Mouse (Mus musculus) fibroblast of lung, adult 2 months (primary cell): ENCODE measurements around the gene Tm7sf3.
A peak's percentile ranks its signal among the peaks of the same experiment; 100 is the strongest.

Source experiments
- DNase-seq: peaks from one replicate; pipeline ENCODE4 v3.0.0-alpha.2; 2011; ENCODE audit warnings: low read depth

Gene Tm7sf3

DNA sequence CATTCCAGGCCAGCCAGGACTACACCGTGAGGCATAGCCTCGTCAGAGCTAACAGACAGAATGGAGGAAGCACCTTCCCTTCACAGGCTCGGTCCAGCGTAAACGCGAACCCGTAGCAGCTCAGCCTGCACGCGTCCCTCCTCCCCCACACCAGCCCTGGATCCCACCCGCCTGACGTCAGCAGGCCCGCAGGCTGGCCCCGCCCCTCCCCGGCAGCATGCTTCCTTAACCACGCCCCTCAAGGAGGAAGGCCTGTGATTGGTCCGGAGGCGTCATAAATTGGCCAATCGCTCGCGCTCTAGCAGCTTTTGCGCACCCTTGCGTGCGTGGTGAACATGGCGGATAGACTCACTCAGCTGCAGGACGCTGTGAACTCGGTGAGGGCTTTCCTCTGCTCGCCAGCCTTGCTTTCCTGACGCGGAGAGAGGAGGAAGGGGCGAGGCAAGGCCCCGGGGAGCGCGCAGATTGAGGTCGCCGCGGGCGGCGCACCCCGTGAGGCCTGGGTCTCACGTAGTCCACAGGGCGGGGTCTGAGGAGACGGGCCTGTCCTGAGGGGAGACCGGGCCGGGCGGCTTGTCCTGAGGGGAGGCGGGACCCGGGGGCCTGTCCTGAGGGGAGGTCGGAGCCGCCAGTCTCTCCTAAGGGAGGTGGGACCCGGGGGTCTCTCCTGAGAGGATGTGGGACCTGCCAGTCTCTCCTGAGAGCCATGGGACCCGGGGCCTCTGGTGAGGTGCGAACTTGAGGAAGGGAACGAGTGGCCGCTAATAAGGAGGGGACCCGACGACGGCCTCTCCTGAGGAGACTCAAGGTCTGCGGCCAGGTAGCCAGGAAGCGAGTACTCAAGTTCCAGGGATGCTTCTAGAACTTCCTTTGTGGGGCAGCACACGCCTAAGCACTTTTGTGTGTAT, at the start of gene Tm7sf3, which contains the start of gene Med21:
TSS of gene Tm7sf3 (minus strand) at position 549 of the 908 bp plus-strand sequence.
TSS of gene Med21 (plus strand) at position 272 of the 908 bp plus-strand sequence.
- peak; percentile 94 for DNase-seq

DNA sequence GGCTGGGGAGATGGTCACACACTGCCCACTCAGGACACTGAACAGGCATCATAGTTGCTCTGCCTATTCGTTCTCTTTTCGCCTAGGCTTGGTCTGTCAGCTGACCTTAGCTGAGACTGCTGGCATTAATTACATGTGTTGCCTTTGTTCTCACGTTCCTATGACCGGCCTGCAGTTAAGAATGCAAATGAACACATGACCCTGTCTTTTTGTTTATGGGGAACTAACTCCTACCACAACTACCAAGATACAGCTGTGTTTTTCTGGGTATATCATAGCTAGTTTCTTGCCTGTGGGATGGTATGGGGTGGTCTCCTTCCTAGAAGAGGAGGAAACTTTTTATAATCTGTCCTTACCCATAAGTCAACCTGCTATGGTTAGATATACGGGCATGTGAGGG, 46.2 kb upstream of the Tm7sf3 start:
- DNase-seq = no peak

DNA sequence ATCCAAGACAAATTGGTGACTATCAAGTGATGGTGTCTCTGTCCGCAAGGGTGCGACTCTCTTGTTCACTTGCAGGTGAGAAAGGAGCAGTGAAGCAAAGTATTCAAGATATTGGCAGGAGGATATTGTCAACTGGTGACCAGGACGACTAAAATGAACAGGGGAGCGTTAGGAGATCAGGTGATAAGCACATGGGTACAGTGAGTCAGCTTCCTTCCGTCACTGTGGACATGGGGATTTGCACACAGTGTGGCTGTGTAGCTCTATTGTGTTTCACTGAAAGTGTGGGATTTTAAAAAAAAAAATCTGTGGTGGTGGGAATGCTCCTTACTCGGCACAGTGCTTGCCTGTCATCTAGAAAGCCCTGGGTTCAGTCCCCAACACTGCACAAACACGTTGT, 45.4 kb upstream of the Tm7sf3 start:
- DNase-seq = no peak

DNA sequence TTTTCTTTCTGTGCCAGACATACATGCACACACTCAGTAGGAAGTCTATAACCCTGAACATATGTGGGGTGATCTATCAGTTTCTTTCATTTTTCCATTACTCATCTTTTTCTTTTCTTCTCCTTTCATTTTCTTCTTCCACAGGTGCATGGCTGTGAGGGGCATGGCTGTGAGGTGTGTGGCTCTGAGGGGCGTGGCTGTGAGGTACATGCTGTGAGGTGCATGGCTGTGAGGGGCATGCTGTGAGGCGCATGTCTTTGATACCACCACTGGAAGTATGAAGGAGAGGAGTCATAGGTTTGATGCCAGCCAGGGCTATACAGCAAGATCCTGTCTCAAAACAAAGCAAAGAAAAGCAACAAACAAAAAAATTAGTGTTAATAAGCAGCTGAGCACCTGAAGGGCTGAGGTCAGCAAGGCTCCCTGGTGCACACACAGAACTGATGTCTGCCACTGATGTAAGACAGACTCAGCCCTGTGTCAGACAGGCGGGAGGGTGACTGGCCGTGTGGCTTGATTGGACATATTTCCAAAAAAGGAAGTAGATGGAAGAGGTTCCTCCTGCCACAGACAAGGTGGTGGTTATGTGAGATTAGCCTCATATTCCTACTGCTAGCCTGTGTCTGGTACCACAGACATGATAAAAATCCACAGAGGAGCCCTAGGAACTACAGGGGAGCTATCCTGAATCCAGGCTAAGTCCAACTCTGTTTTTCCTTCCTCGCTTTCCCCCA, 44.0 kb upstream of the Tm7sf3 start:
- DNase-seq = no peak

DNA sequence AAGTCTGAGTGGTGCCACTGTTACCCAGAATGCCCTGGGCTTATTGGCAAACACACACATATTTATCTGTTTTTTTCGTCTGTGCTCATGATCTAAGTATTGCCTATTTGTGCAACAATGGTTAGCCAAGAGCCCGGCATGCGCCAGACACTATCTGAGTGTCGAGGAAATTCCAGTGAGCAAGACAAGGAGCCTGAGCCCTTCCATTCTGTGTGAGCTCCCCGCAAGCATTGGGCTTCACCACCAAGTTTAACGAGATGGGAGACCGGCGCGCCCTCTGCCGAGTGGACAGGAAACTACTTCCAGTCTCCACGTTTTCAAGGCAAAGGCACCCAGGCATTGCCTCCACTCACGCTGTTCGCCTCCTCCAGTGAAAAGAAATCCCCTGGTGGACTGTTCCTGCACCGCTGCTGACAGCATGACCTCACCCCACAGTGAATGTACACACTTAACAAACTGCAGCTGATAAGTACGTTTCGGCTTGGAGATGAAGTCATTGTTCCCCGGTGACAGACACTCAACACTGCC, 43.2 kb upstream of the Tm7sf3 start:
- DNase-seq = peak; percentile 65

DNA sequence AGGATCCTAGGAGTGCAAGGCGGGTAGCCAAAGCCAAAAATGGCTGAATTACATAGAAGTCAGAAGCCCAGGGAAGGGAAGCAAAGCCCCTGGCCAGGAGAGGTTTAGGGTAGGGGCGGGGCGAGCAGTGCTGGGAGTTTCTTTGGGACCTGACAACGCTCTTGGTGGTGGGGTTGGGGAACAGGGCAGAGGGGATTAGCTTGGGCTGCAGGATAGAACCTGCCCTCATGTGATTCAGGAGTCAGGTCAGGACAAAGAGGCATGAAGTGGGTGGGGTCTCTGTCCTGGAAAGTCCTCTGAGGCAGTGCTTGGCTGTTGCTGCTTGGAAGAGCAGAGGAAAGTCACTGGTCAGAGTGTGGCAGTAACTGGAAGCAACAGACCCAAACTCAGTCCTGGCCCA, 41.3 kb upstream of the Tm7sf3 start:
- no peak for DNase-seq

DNA sequence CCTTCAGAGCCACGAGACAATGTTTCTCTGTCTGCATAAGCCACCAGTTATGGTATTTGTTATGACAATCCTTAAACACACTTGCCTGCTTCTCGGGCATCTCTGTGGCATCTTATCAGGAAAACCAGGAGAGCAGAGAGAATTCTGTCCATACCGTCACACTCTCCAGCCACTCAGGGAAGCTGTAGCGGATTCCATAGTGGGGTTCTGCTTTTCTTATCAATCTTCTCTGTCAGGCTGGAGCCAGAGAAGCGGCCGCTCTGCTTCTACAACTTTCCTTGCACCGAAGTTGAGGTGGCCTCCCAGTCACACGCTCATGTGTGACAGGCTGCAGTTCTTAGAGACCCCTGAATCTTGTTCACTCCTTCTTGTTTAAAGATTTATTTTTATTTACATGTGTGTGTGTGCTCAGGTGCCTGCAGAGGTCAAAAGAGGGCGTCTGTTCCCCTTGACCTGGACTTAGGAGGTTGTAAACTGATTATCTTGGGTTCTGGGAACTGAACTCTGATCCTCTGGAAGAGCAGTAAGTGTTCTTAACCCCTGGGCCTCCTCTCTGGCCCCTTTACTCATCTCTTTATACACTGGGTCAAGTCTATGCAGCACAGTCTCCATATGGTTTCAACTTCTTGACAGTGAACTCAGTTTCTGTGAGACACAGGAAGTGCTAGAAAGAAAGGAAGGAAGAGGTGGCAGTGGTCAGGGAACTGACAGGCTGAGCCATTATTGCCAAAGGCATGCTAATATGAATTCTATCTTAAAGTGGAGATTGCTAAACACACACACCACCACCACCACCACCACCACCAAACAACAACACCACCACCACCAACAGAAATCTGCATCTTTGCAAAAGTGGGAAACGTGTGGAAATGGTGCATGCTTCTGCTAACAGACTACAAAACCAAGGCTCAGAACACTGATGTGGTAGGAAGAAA, 35.8 kb upstream of the Tm7sf3 start:
- DNase-seq = no peak

DNA sequence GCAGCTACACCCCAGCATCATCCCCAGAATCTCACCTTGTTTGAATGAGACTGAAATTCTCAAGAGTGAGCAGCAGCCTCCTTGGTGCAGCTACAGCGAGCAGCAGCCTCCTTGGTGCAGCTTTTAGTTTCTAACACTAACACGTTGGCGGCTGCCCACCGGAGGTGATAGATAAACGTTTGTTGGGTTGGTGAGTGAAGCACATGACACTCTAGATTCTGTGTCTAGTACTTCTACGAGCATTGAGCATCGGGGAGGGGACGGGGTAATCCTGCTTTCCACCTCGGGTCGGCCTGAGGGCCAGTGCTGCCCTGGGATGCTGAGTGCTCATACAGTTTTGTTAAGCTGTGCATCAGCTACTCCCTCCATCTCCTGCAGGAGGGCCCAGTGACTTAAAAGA, 34.3 kb upstream of the Tm7sf3 start:
- no peak for DNase-seq

DNA sequence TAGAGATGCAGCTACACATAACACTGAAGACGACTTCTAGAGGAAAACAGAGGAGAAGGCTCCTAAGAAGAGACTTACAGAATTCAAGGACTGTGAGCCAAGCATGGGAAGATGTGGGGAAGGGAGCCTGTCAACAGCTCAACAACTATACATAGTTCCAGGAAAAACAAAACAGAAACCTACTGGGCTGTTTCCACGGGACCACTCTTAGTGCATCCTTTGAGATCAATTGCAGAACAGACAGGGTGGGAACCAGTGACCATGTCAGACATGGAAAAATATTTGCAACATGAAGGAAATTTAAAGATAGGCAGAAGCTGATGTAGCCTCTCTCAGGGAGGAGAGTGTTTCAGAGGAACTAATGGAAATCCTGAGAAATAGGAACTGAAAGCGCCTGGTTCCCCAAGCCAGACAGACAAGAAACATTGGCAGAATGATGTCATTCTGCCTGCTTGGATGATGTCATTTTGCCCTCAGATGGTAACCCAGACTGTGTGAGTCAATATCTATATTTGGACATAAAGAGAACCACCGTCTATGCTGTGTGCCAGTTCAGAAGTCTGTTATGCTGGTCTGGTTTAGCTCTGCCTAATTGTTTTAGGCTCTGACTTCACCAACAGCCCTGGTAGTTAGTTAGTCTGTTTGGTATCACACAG, 32.4 kb upstream of the Tm7sf3 start:
- peak; percentile 53 for DNase-seq

DNA sequence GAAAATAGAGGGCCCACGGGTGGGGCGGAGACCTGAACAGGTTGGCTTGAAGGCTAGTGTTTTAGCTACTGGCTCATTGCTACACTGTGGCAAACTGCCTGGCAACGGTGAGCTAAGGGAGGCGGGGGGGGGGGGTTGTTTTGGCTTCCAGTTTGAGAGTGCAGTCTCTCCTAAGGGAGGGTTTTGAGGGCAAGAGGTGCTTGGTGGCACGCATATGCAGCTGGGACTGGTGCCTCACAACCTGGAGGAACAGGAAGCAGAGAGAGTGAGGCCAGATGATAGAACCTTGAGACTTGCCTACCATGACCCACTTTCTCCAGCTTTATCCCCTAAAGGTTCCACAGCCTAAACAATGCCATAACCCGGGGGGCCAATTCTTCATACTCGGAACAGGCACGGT, 31.8 kb upstream of the Tm7sf3 start:
- DNase-seq = no peak

DNA sequence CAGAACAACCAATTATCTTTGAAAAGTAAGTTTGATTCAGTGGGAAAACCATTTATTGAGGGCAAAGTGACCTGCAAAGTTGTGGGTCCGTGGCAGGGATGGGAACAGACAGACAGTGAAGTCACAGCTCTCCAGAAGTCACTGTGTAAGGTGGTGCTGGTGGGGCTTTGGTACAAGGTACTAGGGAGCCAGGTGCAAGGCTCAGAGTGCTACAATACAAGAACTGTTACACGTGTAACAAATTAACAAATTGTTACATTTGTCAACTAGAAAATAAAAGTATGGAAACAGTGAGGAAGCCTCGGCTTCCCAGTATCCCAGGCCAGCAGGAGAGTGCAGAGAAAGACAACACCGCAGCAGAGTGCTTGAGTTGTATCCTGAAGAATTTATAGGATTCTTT, 31.1 kb upstream of the Tm7sf3 start:
- DNase-seq = no peak

DNA sequence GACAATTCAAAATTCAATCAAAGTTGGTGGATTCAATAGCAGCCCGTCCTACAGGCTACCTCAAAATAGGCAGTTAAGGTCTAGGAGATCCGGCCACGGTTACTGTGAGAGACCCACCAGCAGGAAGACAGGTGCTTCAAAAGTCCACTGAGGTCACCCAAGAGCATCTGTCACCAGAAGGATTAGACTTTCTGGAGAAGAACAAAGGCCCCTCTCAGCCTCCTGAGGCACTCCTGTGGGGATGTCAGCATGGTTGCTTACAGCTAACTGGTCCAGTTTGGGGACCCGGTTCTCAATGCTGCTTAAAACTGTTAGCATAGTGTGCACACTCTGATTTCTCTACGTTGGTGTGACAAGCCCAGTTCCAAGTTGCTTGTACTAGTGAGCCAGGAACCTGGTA, 29.5 kb upstream of the Tm7sf3 start:
- no peak for DNase-seq

DNA sequence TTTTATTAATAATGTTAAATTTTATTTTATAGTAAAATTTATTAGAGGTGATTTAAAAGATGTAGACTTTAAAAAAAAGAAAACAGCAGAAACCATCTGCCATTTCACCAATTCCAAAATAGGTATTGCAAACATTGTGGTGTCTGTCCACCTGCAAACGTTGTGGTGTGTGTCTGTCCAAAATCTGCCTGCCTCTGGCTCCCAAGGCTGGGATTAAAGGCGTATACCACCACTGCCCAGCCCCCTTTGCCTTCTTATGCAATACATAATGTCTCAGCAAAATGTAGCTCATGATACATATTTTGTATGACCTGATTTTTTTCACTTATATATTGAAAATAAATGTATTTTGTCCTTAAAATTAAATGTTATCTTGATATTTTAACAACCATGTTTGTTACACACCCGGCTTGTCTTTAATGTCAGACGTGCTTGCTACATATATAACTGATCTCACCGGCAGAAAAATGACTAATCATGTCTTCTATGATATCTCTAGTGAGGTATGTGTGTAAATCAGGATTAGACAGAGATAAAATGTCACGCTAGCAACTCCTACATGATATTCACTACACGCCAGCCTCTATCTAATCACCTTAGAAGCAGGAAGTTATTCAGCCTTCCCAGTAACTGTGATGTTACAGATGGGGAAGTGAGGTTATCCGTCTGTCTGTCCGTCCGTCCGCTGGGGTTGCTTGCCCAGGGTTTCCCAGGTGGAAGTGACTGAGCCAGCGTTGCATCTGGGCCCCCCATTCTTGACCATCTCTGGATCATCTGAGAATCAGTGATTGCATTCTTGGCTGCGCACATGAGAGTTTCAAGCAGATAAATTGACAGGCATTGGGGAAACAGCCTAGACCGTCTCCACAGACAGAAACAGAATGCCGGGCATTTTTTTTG, 28.6 kb upstream of the Tm7sf3 start:
- no peak for DNase-seq

DNA sequence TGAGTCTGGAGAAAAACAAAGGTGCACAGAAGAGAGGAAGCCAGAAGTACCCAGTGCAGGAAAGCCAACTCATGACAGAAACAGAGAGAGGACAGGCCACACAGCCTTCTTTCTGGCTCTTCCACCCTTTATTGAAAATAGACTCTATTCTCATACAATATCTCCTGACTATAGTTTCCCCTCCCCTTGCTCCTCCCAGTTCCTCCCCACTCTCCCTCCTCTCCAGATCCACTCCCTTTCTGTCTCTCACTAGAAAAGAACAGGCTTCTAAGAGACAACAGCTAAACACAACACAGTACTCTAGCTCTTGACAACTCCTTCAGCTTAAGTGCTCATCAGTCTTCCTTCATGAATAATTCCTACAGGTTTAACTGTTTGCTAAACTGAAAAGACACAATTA, 26.0 kb upstream of the Tm7sf3 start:
- DNase-seq = no peak

DNA sequence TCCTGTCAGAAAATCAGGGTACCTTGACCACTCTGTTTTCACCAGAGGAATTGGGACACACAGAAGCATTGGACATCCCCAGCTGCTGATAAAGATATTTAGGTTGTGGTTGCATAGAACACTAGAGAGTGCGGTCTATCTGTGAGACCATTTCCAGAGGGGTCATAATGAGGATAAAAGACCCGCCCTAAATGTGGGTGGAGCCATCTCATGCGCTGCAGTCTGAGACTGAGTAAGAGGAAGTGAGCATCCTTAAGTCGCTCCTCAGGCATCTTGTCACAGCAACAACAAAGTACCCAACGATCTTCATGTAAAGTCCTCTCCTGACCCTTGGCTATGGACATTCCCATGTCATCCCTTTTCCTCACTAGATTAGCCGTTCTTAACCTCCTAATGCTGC, 24.2 kb upstream of the Tm7sf3 start:
- no peak for DNase-seq

DNA sequence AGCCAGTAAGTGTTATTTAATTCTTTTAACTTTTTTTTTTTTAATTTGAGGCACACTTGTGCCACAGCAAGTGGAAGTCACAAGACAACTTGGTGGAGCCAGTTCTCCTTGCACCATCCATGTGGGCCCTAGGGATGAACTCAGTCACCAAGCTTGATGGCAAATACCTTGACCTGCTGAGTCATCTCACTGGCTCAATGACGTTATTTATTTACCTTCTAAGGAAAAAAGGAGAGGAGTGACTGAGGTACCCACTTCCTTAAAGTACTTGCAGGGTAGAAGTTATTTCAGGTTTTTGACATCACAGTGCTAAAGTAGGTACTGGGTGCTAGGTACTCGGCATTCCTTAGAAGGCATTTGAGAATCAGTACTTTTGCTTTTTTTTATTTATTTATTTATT, 22.8 kb upstream of the Tm7sf3 start:
- no peak for DNase-seq

DNA sequence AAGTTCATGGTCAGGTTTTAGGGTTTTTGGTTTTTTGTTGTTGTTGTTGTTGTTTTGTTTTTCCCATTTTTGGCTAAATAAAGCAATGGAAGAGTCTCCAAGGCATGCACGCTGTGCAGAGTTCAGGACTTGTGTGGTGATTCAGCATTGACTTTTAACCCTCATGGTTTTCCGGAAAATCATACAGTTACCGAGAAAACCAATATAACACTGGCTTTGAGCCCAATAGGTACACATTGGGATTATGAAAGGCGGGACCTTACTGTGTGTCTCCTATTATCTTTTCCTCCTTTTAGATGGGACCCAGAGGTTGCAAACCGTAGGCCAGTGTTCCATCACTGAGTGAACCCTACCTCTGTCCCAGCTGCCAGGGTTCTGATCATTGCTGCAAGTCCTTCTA, 22.3 kb upstream of the Tm7sf3 start:
- no peak for DNase-seq

DNA sequence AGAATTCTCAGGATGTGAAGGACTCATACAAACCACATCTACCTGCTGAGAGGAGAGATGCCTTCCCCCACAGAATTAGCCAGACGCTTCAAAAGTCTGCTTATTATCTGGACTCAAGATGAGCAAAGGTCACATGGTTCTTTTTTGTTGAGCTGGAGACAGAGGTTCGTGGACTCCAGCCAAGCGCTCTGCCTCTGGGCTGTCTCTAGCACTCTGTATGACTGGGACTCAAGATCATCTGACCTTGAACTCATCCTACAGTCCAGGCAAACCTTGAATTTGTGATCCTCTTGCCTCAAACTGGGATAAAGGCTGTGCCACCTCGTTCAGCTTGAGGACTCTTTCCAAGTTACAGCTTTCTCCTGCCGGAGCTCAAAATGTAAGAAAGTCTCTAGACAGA, 21.5 kb upstream of the Tm7sf3 start:
- no peak for DNase-seq

DNA sequence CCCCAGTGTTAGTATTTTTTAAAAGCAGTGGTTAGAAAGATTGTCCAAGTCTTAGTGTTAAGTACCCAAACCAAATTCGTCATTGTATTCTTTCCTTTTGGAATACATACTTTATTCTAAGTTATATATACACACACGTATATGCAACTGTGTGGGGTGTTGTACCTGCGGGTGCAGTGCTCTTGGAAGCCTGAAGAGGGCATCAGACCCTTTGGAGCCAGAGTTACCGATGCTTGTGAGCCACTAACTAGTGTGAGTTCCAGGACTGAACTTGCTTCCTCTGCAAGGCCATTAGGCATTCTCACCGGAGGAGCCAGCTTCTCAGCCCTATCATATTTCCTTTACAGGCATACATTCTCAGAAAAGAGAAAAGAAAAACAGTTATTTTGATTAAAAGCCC, 20.1 kb upstream of the Tm7sf3 start:
- no peak for DNase-seq

DNA sequence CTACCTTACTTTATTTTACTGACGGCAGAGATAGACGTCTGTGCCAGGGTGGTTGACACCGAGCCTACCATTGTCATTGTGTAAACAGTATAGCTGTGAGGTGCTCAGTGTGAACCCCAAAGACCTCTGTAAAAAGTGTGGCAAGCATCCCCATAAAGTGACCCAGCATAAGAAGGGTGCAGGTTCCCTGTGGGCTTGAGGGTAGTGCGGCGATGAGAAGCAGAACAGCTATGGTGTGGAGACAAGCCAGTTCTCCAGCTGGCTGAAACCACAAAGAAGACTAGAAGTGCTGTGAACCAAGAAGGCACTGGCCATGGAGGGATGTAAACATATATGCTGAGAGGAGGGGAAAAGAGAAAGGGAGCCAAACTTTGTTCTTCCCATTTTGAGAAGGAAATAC, 19.0 kb upstream of the Tm7sf3 start:
- DNase-seq = no peak
